Mouse (Mus musculus) gastrocnemius, postnatal 36 days (tissue): ENCODE data around the gene Itga3. TPM values are rescaled to one million over a fixed set of nuclear protein-coding genes. Genes with fewer than 3 reads are reported as not detected.

Source experiments
- DNase-seq, 2 experiments: peaks; one replicate each; pipeline ENCODE4 v3.0.0; 2022
- intact Hi-C: fragments of 180-260 bp; cut with DNase I; formaldehyde crosslinking; loops from one replicate; pipeline ENCODE4 v1.15.1; 2025
- total RNA-seq, 2 experiments: library from RNA; stranded (reverse); gene quantifications; 2 replicates each; pipeline ENCODE4 v1.2.3; 2021

The Itga3 gene
- total RNA-seq, 2 experiments from 2014 or later: 3.2 to 4.0 TPM

DNA sequence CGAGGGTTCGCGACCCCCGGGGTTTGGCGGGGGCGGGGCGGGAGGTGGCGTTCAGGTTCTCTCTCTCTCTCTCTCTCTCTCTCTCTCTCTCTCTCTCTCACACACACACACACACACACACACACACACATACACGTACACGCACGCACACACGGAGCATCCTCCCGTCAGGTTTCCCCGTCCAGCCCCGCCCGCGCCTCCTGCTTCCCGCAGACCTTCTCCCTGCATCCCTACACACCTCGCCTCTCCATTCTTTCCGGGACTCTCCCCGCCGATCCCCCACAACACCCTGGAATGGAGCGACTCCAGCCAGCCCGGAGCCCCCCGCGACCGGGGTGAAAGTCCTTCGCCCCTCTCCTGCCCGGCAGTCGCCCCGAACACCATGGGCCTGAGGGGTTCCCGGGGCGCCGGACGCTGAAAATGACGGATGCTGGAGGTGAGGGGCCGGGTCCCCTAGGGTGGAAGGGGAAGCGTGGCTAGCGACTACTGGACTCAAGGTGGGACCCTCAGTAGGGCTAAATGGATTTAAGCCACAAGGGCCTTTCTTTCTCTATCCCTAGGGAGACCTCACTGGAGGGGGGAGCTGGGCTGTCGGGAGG is 66.4 kb downstream of the Itga3 start:
- DNase-seq: no peak
- intact Hi-C loops: no loop called here

DNA sequence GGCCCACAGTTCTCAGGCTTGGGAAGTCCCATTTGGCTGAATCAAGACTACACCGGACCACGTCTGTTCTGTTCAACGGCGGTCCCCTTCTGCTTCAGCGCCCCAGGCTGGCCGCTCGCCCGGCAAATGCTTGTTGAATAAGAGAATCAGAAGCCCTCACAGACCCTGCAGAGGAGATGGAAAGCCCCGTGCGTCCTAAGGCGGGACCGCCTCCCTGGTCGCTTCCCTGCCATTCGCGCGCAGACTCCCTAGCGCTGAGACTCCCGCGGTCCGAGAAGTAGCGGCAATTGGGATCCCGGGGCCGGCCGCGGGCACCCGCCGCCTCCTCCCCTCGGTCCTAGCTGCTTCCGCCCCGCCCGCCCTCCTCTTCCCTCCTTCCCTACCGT is 67.0 kb downstream of the Itga3 start, which contains the start of gene Samd14:
Samd14 (plus strand) TSS at position 251 of the 386 bp plus-strand sequence.
- peak in 1 of 2 experiments; percentile 44 for DNase-seq
- intact Hi-C loops: no loop called here

- no peak for DNase-seq
- intact Hi-C loops: no loop called here
Measured at GRCm38 (mm10) chr11:95008661-95009628, 67.7 kb downstream of the Itga3 start.

GRCm38 (mm10) chr11:95007418-95007817 is 69.2 kb downstream of the Itga3 start:
- intact Hi-C loops: no loop called here

GRCm38 (mm10) chr11:95006525-95007219 is 69.9 kb downstream of the Itga3 start:
- DNase-seq: peak; percentile 66 to 79
- intact Hi-C loops: no loop called here

More at GRCm38 (mm10) chr11:95007418-95007817, 69.2 kb downstream of the Itga3 start:
- no peak for DNase-seq

DNA sequence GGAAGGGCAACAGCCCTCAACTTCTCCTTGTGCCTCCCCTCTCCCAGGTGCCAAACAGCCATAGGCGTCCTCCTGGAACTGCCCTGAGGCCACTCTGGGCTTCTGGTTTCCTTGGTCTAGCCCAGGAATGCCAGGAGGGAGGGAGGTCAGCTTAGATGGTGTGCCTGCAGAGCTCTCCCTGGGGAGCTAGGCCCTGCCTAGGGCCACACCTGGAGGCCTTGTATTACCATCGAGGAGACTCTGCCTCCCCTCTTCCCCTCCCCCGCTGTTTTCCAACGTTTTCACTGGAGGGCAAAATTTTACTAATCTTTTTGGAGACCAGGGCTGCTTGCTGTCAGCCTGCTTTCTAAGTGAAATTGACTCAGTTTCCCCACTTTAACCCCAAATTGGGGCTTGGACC is 70.6 kb downstream of the Itga3 start:
- intact Hi-C loops: no loop called here
- DNase-seq: no peak

DNA sequence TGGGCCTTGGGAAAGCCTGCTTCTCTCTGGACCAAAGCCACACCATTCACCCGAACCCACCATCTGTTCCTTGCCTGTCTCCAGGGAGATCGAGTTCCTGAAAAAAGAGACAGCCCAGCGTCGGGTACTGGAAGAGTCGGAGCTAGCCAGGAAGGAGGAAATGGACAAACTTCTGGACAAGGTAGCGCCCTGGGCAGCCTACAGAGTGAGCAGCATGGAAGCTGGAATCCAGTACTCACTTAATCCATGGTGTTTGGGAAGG is 71.7 kb downstream of the Itga3 start:
- DNase-seq: no peak
- intact Hi-C loops: no loop called here

DNA sequence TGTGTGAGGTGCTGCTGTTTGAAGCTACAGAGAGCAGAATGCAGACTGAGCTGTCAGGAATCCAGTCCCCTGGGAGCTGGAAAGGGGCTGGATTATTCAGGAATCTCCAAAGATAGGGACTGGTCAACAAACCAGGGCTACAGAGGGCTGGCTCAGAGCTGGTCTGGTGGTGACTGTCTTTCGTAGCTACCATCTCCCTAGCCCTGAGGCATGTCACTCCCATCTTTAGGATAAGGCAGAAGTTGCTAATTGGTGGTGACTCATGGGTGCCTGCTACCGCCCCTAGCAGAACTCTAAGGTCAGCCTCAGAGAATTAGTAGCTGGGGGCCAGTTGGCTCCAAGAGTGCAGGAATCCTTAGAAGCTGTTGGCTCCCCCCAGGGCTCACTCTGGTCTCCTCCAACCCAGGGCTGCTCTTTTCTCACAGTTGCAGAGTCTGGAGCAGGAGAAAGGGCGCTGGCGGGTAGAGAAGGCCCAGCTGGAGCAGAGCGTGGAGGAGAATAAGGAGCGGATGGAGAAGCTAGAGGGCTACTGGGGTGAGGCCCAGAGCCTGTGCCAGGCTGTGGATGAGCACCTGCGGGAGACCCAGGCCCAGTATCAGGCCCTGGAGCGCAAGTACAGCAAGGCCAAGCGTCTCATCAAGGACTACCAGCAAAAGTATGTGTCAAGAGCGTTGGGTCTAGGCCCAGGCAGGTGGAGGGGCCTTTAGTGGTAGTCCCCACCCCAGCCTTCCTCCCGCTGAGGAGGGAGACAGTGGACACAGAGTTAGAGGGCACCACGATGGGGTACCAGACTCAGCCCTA is 72.3 kb downstream of the Itga3 start:
- intact Hi-C loops: no loop called here
- DNase-seq: no peak

- intact Hi-C loops: no loop called here
Measured at GRCm38 (mm10) chr11:95002705-95003104, 73.9 kb downstream of the Itga3 start.

GRCm38 (mm10) chr11:95001584-95002347 is 74.8 kb downstream of the Itga3 start:
- no peak for DNase-seq

More at GRCm38 (mm10) chr11:95002705-95003104, 73.9 kb downstream of the Itga3 start:
- DNase-seq: no peak

GRCm38 (mm10) chr11:95001058-95001457 is 75.5 kb downstream of the Itga3 start:
- intact Hi-C loops: no loop called here
- peak; percentile 36 to 74 for DNase-seq

More at GRCm38 (mm10) chr11:95001584-95002347, 74.8 kb downstream of the Itga3 start:
- intact Hi-C loops: no loop called here

GRCm38 (mm10) chr11:95000548-95000947 is 76.1 kb downstream of the Itga3 start:
- intact Hi-C loops: no loop called here
- DNase-seq: peak in 1 of 2 experiments; percentile 34

DNA sequence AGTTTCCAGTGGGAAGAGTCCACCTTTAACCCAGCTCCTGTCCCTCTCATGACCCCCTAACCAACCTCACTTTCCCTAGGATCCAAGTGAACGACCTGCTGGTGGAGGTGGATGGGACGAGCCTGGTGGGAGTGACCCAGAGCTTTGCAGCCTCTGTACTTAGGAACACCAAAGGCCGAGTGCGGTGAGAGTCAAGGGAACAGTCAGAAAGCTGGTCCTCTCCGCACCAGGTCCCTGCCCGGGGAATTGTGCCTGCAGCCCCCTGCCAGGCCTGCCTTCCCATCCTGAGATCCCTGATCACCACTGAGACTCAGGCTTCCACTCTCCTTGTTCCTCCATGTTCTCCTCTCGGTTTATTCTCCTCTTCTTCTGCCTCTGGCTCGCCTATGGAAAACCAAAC is 76.5 kb downstream of the Itga3 start:
- DNase-seq: no peak
- intact Hi-C loops: no loop called here

DNA sequence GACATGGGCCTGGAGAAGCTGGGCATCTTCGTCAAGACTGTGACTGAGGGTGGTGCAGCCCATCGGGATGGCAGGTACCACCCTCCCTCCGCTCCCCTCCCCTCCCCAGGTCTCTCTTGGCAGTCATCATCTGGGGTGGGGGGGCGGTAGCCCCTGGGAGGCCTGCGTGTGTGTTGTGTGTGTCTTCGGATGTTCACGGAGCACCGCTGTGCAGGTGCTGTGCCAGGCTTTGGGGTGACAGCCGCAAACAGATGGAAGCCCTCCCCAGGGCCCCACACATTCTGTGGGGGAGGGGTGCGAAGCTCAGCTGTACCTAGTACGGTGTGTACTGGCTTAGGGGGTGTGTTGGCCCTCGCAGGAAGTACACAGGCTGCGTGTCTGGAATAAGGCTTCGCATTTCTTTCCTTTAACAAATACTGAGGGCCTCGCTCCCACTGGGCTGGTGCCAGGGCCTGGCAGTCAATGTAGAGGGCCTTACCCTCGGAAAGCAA is 78.5 kb downstream of the Itga3 start:
- intact Hi-C loops: loop anchor here (2.0 kb wide), 1 partner anchor 57 kb away; no protein-coding TSS in a partner anchor
- DNase-seq: no peak

DNA sequence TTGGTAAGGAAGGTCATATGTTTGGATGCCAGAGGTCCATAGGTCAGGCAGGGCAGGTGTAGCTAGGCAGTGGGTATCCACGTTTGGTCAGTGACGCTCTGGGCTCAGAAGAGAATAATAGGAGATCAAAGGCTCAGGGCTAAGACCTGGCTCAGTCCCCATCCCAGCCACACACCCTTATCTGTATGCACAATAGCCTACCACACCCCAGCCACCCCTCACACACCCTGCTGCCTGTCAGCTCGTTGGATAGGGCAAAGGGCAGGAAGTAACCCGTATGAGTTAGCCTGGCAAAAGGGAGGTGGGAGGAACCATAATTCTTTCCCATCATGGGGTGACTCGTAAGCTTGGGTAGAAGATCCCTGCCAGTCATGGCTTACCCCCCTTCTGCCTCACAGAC is 79.0 kb downstream of the Itga3 start:
- intact Hi-C loops: no loop called here
- no peak for DNase-seq

DNA sequence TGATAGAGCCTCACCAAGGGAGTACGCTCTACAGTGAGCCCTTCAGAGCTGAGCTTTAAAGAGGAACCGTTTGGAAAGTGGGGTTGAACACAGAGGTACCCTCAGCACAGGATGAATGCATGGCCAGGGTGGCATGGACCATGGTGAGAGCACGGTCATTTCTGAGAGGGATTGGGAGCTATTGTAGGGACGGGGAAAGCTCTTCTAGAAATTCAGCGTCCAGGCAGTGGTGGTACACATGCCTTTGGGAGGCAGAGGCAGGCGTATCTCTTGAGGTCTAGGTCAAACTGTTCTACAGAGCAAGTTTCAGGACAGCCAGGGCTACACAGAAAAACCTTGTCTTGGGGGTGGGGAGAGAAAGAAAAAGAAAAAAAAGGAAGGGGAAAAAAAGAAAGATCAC is 79.6 kb downstream of the Itga3 start:
- no peak for DNase-seq
- intact Hi-C loops: no loop called here

- DNase-seq: no peak
- intact Hi-C loops: no loop called here
Measured at GRCm38 (mm10) chr11:94996101-94996500, 80.5 kb downstream of the Itga3 start.

GRCm38 (mm10) chr11:94994947-94995772 is 81.4 kb downstream of the Itga3 start:
- intact Hi-C loops: no loop called here
- DNase-seq: no peak
